In genomic region chr11:121362212-121362611, GRCm38 (mm10) we compare ENCODE assay signal across 8 mouse cellular contexts. TPM values are rescaled to one million over a fixed set of nuclear protein-coding genes. Genes with fewer than 3 reads are reported as not detected.
DNase-seq lines count a peak whose midpoint lies in the region; ATAC-seq and TF ChIP-seq lines count a peak whose summit lies in the region.

No protein-coding gene starts in this region.

- no peaks in the 10 kb centered on the region for H3K36me3 ChIP-seq in midbrain, postnatal 0 days (ENCODE audit: insufficient read depth, low read length)
- H3K36me3 ChIP-seq in midbrain, embryonic 10.5 days: no peaks in the 10 kb centered on the region

- H3K27me3 ChIP-seq in cerebellum, adult 2 months (ENCODE audit: control insufficient read depth, insufficient read depth, low read length): no peaks in the 10 kb centered on the region
- H3K27me3 ChIP-seq in midbrain, postnatal 0 days (ENCODE audit: insufficient read depth, low read length): no peaks in the 10 kb centered on the region
- H3K27me3 ChIP-seq in midbrain, embryonic 10.5 days (ENCODE audit: low read depth, poor library complexity, severe bottlenecking): no peaks in the 10 kb centered on the region

- TF ChIP-seq POLR2A in cerebellum, adult 2 months (IDR thresholded peaks at IDR 0.05; ENCODE audit: borderline replicate concordance, insufficient read depth, low read length): no peak

- no peak overlapping the region for H3K4me3 ChIP-seq in cerebellum, adult 2 months (replicated peaks; ENCODE audit: insufficient read depth, low read depth, low read length)
- no peak overlapping the region for H3K4me3 ChIP-seq in midbrain, postnatal 0 days (ENCODE audit: low read depth, low read length)
- no peak overlapping the region for H3K4me3 ChIP-seq in midbrain, embryonic 10.5 days

- 33% methylated on average over 5 of the region's 5 CpGs for WGBS in cerebellum, adult 2 months
- 33% methylated on average over 5 of the region's 5 CpGs for WGBS in midbrain, postnatal 0 days
- 37% methylated on average over 5 of the region's 5 CpGs for WGBS in midbrain, embryonic 10.5 days

- ATAC-seq in midbrain, postnatal 0 days (ENCODE audit: low FRiP score): no peak
- ATAC-seq in common myeloid progenitor, adult 5-6 weeks (replicated peaks; ENCODE audit: low read depth, poor library complexity, severe bottlenecking): peak; percentile 92

- H3K27ac ChIP-seq in cerebellum, adult 2 months (ENCODE audit: insufficient read depth, low read length): no peak overlapping the region
- H3K27ac ChIP-seq in midbrain, postnatal 0 days (ENCODE audit: low read depth, low read length): no peak overlapping the region
- H3K27ac ChIP-seq in midbrain, embryonic 10.5 days (replicated peaks): no peak overlapping the region

- no peak overlapping the region for H3K9ac ChIP-seq in midbrain, postnatal 0 days (replicated peaks; ENCODE audit: low read length, poor library complexity, severe bottlenecking)

- H3K9me3 ChIP-seq in midbrain, postnatal 0 days (ENCODE audit: low read length): no peaks in the 10 kb centered on the region
- no peaks in the 10 kb centered on the region for H3K9me3 ChIP-seq in midbrain, embryonic 10.5 days (replicated peaks)

- TF ChIP-seq CTCF in cerebellum, adult 2 months (IDR thresholded peaks at IDR 0.05; ENCODE audit: borderline replicate concordance, insufficient read depth, low read depth, low read length): peak; percentile 36; the same call in 1 of the 2 replicates
- TF ChIP-seq CTCF in midbrain, postnatal 0 days (IDR thresholded peaks at IDR 0.05): peak; percentile 37

- DNase-seq in cerebellum, adult 2 months: peak; percentile 10 to 23
- no peak for DNase-seq in cerebellum, adult 11-12 months
- DNase-seq in midbrain, postnatal 0 days (ENCODE audit: low spot score): no peak
- no peak for DNase-seq in midbrain, embryonic 10.5 days (ENCODE audit: low spot score)
- peak; percentile 7 to 17 for DNase-seq in lung, adult 18-20 months
- peak; percentile 69 for DNase-seq in testis, postnatal 10 days (ENCODE audit: low spot score)
- DNase-seq in urinary bladder, postnatal 4 days (ENCODE audit: low spot score in 2 of 2): no peak

- H3K4me1 ChIP-seq in cerebellum, adult 2 months (ENCODE audit: control insufficient read depth, insufficient read depth, low read length): no peaks in the 10 kb centered on the region
- no peaks in the 10 kb centered on the region for H3K4me1 ChIP-seq in midbrain, postnatal 0 days (ENCODE audit: insufficient read depth, low read length)
- no peaks in the 10 kb centered on the region for H3K4me1 ChIP-seq in midbrain, embryonic 10.5 days

- no peak overlapping the region for H3K4me2 ChIP-seq in midbrain, postnatal 0 days (ENCODE audit: low read depth, low read length, poor library complexity, severe bottlenecking)

RNA-seq across cellular contexts. Expression of gene Wdr45b, which starts 8.0 kb away (rescaled TPM):
- polyA plus RNA-seq in cerebellum, adult 2 months (2012; rRNA removed): 65.4 and 66.3 TPM in 2 replicates
- 71.9 and 72.5 TPM in 2 replicates for total RNA-seq in midbrain, postnatal 0 days (2014; rRNA removed)
- 87.1 and 89.2 TPM in 2 replicates for polyA plus RNA-seq in midbrain, postnatal 0 days (2015; fragmentation: Nextera tagmentation; extraction: Ambion mirVana)
- polyA plus RNA-seq in midbrain, embryonic 10.5 days (2016; fragmentation: Nextera tagmentation; extraction: Ambion mirVana): 100 and 103 TPM in 2 replicates
- total RNA-seq in common myeloid progenitor, adult 5-6 weeks (2017): 39.1 and 40.7 TPM in 2 replicates

RNA-seq across cellular contexts. Expression of gene Rab40b, which starts 25.8 kb away (rescaled TPM):
- polyA plus RNA-seq in cerebellum, adult 2 months (2012; rRNA removed): 3.3 and 3.8 TPM in 2 replicates
- total RNA-seq in midbrain, postnatal 0 days (2014; rRNA removed): 15.0 and 18.3 TPM in 2 replicates
- polyA plus RNA-seq in midbrain, postnatal 0 days (2015; fragmentation: Nextera tagmentation; extraction: Ambion mirVana): 14.8 and 15.7 TPM in 2 replicates
- polyA plus RNA-seq in midbrain, embryonic 10.5 days (2016; fragmentation: Nextera tagmentation; extraction: Ambion mirVana): 1.3 and 2.0 TPM in 2 replicates
- 0.64 TPM in 1 of 2 replicates, not detected in the other for total RNA-seq in common myeloid progenitor, adult 5-6 weeks (2017)

RNA-seq across cellular contexts. Expression of gene Fn3krp, which starts 59.0 kb away (rescaled TPM):
- 37.7 and 38.0 TPM in 2 replicates for polyA plus RNA-seq in cerebellum, adult 2 months (2012; rRNA removed)
- total RNA-seq in midbrain, postnatal 0 days (2014; rRNA removed): 17.2 and 22.4 TPM in 2 replicates
- 8.3 and 9.0 TPM in 2 replicates for polyA plus RNA-seq in midbrain, postnatal 0 days (2015; fragmentation: Nextera tagmentation; extraction: Ambion mirVana)
- 7.0 and 8.8 TPM in 2 replicates for polyA plus RNA-seq in midbrain, embryonic 10.5 days (2016; fragmentation: Nextera tagmentation; extraction: Ambion mirVana)
- 19.6 and 26.3 TPM in 2 replicates for total RNA-seq in common myeloid progenitor, adult 5-6 weeks (2017)

Comparison
In these comparisons a context has a peak if more than half of its experiments do, and no peak if none do; other contexts are left out.
1. DNase-seq: peak in cerebellum, adult 2 months (2 of 2), lung, adult 18-20 months (2 of 2) and testis, postnatal 10 days (single experiment); none in cerebellum, adult 11-12 months (single experiment), midbrain, postnatal 0 days (single experiment), midbrain, embryonic 10.5 days (single experiment) and urinary bladder, postnatal 4 days (0 of 2).